Mouse (Mus musculus): ENCODE results near the gene 5830411N06Rik. TPM values are rescaled to one million over a fixed set of nuclear protein-coding genes. Genes with fewer than 3 reads are reported as not detected.

5830411N06Rik gene
- total RNA-seq (2014; rRNA removed) (not detected in 2 replicates), polyA plus RNA-seq (2015; fragmentation: Nextera tagmentation; extraction: Ambion mirVana) (not detected in 2 replicates)

DNA sequence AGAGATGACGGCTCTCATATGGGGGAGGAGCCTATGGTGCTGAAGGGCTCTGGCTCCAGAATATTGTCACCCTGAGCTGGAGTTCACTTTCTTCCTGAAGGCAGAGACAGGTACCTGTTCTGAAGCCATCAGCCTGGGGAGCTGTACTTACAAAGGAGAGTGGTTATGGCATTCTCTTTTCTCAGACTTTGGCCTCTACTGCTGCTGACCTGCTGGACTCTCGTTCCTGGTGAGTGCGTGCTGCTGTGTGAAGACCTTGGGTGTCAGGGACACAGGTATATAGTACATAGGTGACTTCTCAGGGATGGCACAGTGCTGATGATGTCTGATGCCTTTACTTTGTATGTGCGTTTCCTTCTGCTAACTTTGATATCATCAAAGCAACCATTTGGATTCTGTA, at the start of gene 5830411N06Rik:
5830411N06Rik (plus strand) TSS at position 69 of the 400 bp plus-strand sequence.
- ATAC-seq = no peak
- DNase-seq = no peak
- Histone ChIP-seq H3K27ac (ENCODE audit: low read depth, low read length) (no peak within 1 kb of the TSS), H3K4me2 (ENCODE audit: low read depth) (no peak within 1 kb of the TSS), H3K36me3 (ENCODE audit: insufficient read depth) (no peaks in the 10 kb centered on the region), H3K9ac (no peak within 1 kb of the TSS), H3K4me3 (ENCODE audit: low read depth, low read length) (no peak within 1 kb of the TSS), H3K4me1 (ENCODE audit: insufficient read depth) (no peaks in the 10 kb centered on the region), H3K9me3 (ENCODE audit: low read length) (no peaks in the 10 kb centered on the region), H3K27me3 (ENCODE audit: insufficient read depth, low read length) (no peaks in the 10 kb centered on the region)
- 86% methylated on average over 4 of the region's 4 CpGs for WGBS
- TF ChIP-seq CTCF (IDR thresholded peaks at IDR 0.05; ENCODE audit: low read depth) = no peak

DNA sequence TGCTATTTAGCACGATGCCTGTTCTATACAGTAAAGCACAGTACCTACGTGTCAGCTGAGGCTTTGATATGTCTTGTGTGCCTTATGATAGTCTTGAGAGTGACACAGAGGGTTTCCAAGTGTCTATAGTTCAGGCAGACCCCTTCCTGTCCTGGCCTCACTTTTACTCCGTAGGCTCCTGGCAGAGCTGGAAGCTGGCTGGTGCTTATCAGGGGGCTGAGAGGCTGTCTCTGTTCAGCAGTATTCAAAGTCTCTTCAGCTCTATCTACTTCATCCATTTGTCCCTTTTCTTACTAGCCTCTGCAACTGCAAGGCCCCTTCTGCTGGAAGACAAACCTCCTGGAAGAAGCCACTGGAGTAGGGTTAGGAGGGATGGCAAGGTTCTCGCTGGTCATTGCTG, 46.0 kb upstream of the 5830411N06Rik start:
- no peak for TF ChIP-seq CTCF (IDR thresholded peaks at IDR 0.05; ENCODE audit: low read depth)
- no peak overlapping the region for H3K27ac ChIP-seq (ENCODE audit: low read depth, low read length)
- WGBS = 93% methylated on average over 4 of the region's 4 CpGs

DNA sequence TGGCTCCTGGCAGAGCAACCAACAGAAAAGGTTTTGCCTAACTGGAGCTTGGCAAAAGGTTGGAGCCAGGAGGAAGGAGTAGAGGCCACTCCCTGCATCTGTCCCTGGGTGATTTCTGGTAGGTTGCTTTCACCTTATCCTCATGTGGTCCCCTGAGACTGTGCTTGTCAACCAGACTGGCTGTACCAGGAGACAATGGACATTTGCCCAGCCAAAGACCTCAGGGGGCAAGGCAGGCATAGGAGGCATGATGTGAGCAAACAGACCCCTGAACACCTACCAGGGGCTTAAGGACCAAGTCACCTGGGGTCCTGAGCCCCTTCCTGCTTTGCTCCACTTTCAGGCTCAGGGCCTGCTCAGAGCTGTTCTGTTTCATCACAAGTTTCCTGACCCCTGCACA, 41.2 kb upstream of the 5830411N06Rik start, which contains the start of gene Olfr524:
Olfr524 (minus strand) TSS at position 101 of the 400 bp plus-strand sequence.
- Histone ChIP-seq H3K4me3 (ENCODE audit: low read depth, low read length) (no peak within 1 kb of the TSS), H3K9me3 (ENCODE audit: low read length) (no peaks in the 10 kb centered on the region), H3K27me3 (ENCODE audit: insufficient read depth, low read length) (no peaks in the 10 kb centered on the region), H3K4me2 (ENCODE audit: low read depth) (no peak within 1 kb of the TSS), H3K27ac (ENCODE audit: low read depth, low read length) (no peak within 1 kb of the TSS), H3K9ac (no peak within 1 kb of the TSS), H3K36me3 (ENCODE audit: insufficient read depth) (no peaks in the 10 kb centered on the region), H3K4me1 (ENCODE audit: insufficient read depth) (no peaks in the 10 kb centered on the region)
- TF ChIP-seq CTCF (IDR thresholded peaks at IDR 0.05; ENCODE audit: low read depth) = no peak
- ATAC-seq = no peak
- no peak for DNase-seq

More for the DNA sequence above, 46.0 kb upstream of the 5830411N06Rik start:
- H3K4me3 ChIP-seq (ENCODE audit: low read depth, low read length) = no peak overlapping the region
- H3K9ac ChIP-seq = no peak overlapping the region
- ATAC-seq = no peak
- H3K4me1 ChIP-seq (ENCODE audit: insufficient read depth) = no peaks in the 10 kb centered on the region
- H3K36me3 ChIP-seq (ENCODE audit: insufficient read depth) = no peaks in the 10 kb centered on the region
- no peaks in the 10 kb centered on the region for H3K27me3 ChIP-seq (ENCODE audit: insufficient read depth, low read length)
- DNase-seq = no peak
- H3K4me2 ChIP-seq (ENCODE audit: low read depth) = no peak overlapping the region
- H3K9me3 ChIP-seq (ENCODE audit: low read length) = no peaks in the 10 kb centered on the region

DNA sequence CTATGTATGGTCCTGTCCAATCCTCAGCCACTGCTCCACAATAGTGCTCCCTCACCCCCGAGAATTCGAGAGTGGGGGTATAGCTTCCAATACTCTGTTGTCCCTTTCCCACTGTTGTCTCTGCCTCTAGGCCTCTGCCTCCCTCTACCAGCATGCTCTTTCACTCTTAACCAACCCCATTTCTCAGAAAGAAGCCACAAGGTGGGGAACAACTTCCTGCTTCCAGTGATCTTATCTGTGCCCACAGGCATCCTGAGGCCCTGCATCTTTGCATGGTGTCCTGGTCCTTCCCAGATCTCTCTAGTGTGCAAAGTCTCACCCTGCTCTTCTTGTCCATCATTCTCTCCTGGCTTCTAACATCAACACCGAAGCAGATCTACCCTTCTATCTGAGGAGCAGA, 40.2 kb upstream of the 5830411N06Rik start:
- TF ChIP-seq CTCF (IDR thresholded peaks at IDR 0.05; ENCODE audit: low read depth) = no peak
- Histone ChIP-seq H3K9ac (no peak overlapping the region), H3K27ac (ENCODE audit: low read depth, low read length) (no peak overlapping the region), H3K27me3 (ENCODE audit: insufficient read depth, low read length) (no peaks in the 10 kb centered on the region), H3K36me3 (ENCODE audit: insufficient read depth) (no peaks in the 10 kb centered on the region), H3K9me3 (ENCODE audit: low read length) (no peaks in the 10 kb centered on the region), H3K4me2 (ENCODE audit: low read depth) (no peak overlapping the region), H3K4me3 (ENCODE audit: low read depth, low read length) (no peak overlapping the region), H3K4me1 (ENCODE audit: insufficient read depth) (no peaks in the 10 kb centered on the region)
- ATAC-seq = no peak
- 82% methylated on average over 3 of the region's 3 CpGs for WGBS
- no peak for DNase-seq

DNA sequence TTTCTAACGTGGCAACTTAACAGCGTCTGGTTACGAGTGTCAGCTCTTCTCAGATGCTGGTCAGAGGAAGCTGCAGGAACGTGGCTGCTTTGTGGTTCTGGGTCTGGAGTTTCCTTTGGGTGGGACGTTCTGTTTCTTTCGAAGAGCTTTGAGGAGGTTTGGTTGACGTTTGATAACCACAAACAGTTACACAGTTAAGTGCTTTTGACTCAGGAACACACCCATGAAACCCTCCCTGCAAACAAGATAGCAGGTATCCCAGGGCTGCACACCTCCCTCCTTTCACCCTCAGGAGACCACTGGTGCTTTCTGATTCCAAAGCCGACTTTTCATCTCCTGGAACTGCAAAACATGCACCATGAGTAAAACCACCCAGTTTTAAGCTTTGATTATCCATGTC, 38.9 kb upstream of the 5830411N06Rik start:
- H3K4me3 ChIP-seq (ENCODE audit: low read depth, low read length) = no peak overlapping the region
- H3K9me3 ChIP-seq (ENCODE audit: low read length) = no peaks in the 10 kb centered on the region
- TF ChIP-seq CTCF (IDR thresholded peaks at IDR 0.05; ENCODE audit: low read depth) = no peak
- H3K9ac ChIP-seq = no peak overlapping the region
- 75% methylated on average over 8 of the region's 8 CpGs for WGBS
- H3K27ac ChIP-seq (ENCODE audit: low read depth, low read length) = no peak overlapping the region
- H3K4me2 ChIP-seq (ENCODE audit: low read depth) = no peak overlapping the region
- ATAC-seq = no peak
- H3K4me1 ChIP-seq (ENCODE audit: insufficient read depth) = no peaks in the 10 kb centered on the region
- no peak for DNase-seq
- H3K36me3 ChIP-seq (ENCODE audit: insufficient read depth) = no peaks in the 10 kb centered on the region
- no peaks in the 10 kb centered on the region for H3K27me3 ChIP-seq (ENCODE audit: insufficient read depth, low read length)

DNA sequence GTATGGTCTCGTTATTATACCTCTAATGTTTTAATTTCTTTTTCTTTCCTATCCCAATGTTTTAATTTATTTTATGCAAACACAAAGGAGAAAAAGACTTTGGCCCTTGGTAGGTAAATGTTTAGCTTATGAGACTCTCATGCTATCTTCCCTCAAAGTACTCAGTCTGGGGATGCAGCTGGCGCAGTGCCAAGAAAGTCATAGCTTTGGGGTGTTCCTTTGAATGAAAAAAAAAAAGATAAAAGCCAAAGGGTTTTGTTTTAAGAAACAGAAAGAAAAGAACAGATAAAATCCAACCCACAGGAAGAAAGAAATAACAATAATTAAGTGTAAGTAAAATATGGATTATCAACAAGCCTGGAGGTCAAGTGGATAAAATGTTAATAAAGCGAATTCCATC, 38.4 kb upstream of the 5830411N06Rik start:
- Histone ChIP-seq H3K27me3 (ENCODE audit: insufficient read depth, low read length) (no peaks in the 10 kb centered on the region), H3K9ac (no peak overlapping the region), H3K36me3 (ENCODE audit: insufficient read depth) (no peaks in the 10 kb centered on the region), H3K9me3 (ENCODE audit: low read length) (no peaks in the 10 kb centered on the region), H3K4me3 (ENCODE audit: low read depth, low read length) (no peak overlapping the region), H3K4me2 (ENCODE audit: low read depth) (no peak overlapping the region), H3K4me1 (ENCODE audit: insufficient read depth) (no peaks in the 10 kb centered on the region), H3K27ac (ENCODE audit: low read depth, low read length) (no peak overlapping the region)
- DNase-seq (no peak), ATAC-seq (no peak)
- no peak for TF ChIP-seq CTCF (IDR thresholded peaks at IDR 0.05; ENCODE audit: low read depth)
- 89% methylated on average over 3 of the region's 3 CpGs for WGBS

DNA sequence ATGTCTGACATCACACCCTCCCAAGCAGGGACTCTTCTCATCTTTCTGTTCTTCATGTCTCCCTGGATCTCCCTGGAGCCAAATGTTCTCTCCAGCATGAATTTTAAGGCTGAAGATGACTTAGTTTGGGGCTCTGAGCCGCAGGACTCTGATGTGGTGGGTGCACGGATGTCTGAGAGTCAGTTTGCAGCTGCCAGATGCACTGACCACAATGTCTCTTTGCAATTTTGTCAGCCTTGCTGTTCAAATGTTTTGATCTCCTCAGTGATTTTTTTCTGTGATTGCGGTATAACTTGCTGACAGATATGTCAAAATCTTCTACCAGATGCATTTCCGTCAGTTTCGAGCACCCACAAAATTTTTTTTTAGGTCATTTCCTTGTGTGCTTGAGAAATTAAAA, 33.2 kb upstream of the 5830411N06Rik start:
- H3K4me2 ChIP-seq (ENCODE audit: low read depth) = no peak overlapping the region
- H3K9ac ChIP-seq = no peak overlapping the region
- WGBS = 82% methylated on average over 5 of the region's 5 CpGs
- ATAC-seq = no peak
- no peaks in the 10 kb centered on the region for H3K4me1 ChIP-seq (ENCODE audit: insufficient read depth)
- no peaks in the 10 kb centered on the region for H3K9me3 ChIP-seq (ENCODE audit: low read length)
- no peak for DNase-seq
- H3K36me3 ChIP-seq (ENCODE audit: insufficient read depth) = no peaks in the 10 kb centered on the region
- H3K27ac ChIP-seq (ENCODE audit: low read depth, low read length) = no peak overlapping the region
- no peak overlapping the region for H3K4me3 ChIP-seq (ENCODE audit: low read depth, low read length)
- TF ChIP-seq CTCF (IDR thresholded peaks at IDR 0.05; ENCODE audit: low read depth) = no peak
- no peaks in the 10 kb centered on the region for H3K27me3 ChIP-seq (ENCODE audit: insufficient read depth, low read length)
